Mouse (Mus musculus) myocyte (in vitro differentiated cells): ENCODE results near the gene Cog6.

Experiments used
- E2F4 ChIP-seq: IDR thresholded peaks from one replicate; pipeline ENCODE4 v1.6.1; 2011; ENCODE audit warnings: mild to moderate bottlenecking, control low read depth, moderate library complexity; ENCODE audit not compliant: insufficient read depth
- MAX ChIP-seq: IDR thresholded peaks from one replicate; pipeline ENCODE4 v1.6.1; 2011; ENCODE audit warnings: low read depth, mild to moderate bottlenecking, control low read depth
- MYOG ChIP-seq, 3 experiments: IDR thresholded peaks; one replicate each; pipeline ENCODE4 v1.6.1; 2011; ENCODE audit warnings: control low read depth in 2 of 3, low read depth in 2 of 3, mild to moderate bottlenecking in 2 of 3; ENCODE audit not compliant: insufficient read length in 2 of 3, control insufficient read depth in 1 of 3, insufficient read depth in 1 of 3
- POLR2A ChIP-seq: IDR thresholded peaks from one replicate; pipeline ENCODE4 v1.6.1; 2011; ENCODE audit warnings: low read depth, mild to moderate bottlenecking, control low read depth, moderate library complexity; ENCODE audit not compliant: insufficient read length
- POLR2AphosphoS2 ChIP-seq: IDR thresholded peaks from one replicate; pipeline ENCODE4 v1.6.1; 2011; ENCODE audit warnings: low read depth, control low read depth; ENCODE audit not compliant: insufficient read length
- SRF ChIP-seq: IDR thresholded peaks from one replicate; pipeline ENCODE4 v1.6.1; 2011; ENCODE audit warnings: low read depth; ENCODE audit not compliant: control insufficient read depth, insufficient read length
- TCF12 ChIP-seq: IDR thresholded peaks from one replicate; pipeline ENCODE4 v1.6.1; 2011; ENCODE audit warnings: mild to moderate bottlenecking, control low read depth; ENCODE audit not compliant: poor library complexity, insufficient read depth, severe bottlenecking

GRCm38 (mm10) chr3:53042240-53042567 lies 25.2 kb upstream of the Cog6 start:
- TF ChIP-seq SRF, result no peak
- TF ChIP-seq POLR2AphosphoS2, result no peak
- TF ChIP-seq POLR2A, result no peak
- TF ChIP-seq MYOG (IDR thresholded peaks at IDR 0.05; ENCODE audit: control insufficient read depth in 1 of 3, insufficient read depth in 1 of 3, insufficient read length in 2 of 3, low read depth in 2 of 3), result no peak
- TF ChIP-seq MAX, result no peak
- TF ChIP-seq TCF12, result no peak
- no peak for TF ChIP-seq E2F4
